Mouse (Mus musculus): Measurements from ENCODE around the gene Cep295nl. TPM values are rescaled to one million over a fixed set of nuclear protein-coding genes. Genes with fewer than 3 reads are reported as not detected.
"Not testable (repeated sequence)": the region's sequence is repeated elsewhere in the genome, so short reads cannot be mapped to it uniquely, and the experiment has no call there.

The Cep295nl gene
- polyA plus RNA-seq (2015; fragmentation: Nextera tagmentation; extraction: Ambion mirVana): 0.58 and 0.74 TPM in 2 replicates

GRCm38 (mm10) chr11:118342400-118342981, at the start of gene Cep295nl:
Cep295nl (minus strand) TSS chr11:118342500.
- H3K9ac ChIP-seq: no peak within 1 kb of the TSS

GRCm38 (mm10) chr11:118387816-118388215, 45.5 kb upstream of the Cep295nl start:
- H3K36me3 ChIP-seq: not testable (repeated sequence)
- WGBS: 92% methylated on average over 13 of the region's 13 CpGs

More at GRCm38 (mm10) chr11:118342400-118342981, at the start of gene Cep295nl:
- no peak within 1 kb of the TSS for H3K4me3 ChIP-seq
- H3K27ac ChIP-seq: no peak within 1 kb of the TSS
- H3K27me3 ChIP-seq: no peaks in the 10 kb centered on the region
- H3K4me2 ChIP-seq: no peak within 1 kb of the TSS
- no peak for ATAC-seq (ENCODE audit: insufficient number of reproducible peaks, insufficient read depth, low FRiP score, low TSS enrichment, low read depth)
- WGBS: 47% methylated on average over 7 of the region's 7 CpGs
- peaks cover 39% of the 10 kb centered on the region for H3K4me1 ChIP-seq
- H3K36me3 ChIP-seq: peaks cover 18% of the 10 kb centered on the region
- H3K9me3 ChIP-seq: no peaks in the 10 kb centered on the region

DNA sequence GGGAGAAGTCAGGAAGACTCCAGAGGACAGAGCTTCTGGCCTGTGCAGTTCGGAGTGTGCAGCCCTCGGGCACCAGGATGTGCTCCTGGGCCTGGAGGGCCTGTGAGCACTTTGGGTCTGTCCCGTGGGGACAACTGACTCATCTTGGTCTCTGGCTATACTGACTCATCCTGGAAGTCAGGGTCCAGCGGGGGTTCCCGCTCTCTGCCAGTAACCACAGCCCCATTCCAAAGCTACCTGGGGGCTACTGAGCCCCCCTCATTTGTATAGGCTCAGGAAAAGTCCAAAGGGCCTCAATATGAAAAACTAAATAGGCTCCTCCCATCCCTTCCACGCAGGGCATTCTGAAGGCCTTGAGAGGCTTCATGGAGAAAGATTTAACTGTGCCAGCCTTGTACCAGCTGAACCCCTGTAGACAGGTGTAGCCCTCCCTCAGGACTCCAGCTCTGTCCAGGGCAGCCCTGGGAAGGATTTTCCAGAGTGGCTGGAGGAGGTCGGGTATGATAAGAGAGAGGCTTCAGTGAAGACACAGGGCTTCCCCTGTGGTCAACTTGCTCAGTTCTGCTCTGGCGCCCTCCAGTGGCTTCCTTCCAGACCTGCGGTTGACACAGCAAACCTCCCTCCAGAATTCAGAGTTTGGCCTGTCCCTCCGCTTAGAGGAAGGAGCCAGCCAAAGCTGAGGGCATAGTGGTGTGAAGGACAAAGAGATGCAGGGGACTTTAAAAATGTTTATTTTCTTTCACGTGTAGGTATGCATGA, 37.1 kb upstream of the Cep295nl start:
- Histone ChIP-seq H3K27me3 (no peaks in the 10 kb centered on the region), H3K9ac (peak overlapping the region; percentile 21; the same call in 1 of the 2 replicates), H3K4me2 (no peak overlapping the region), H3K9me3 (no peaks in the 10 kb centered on the region), H3K4me3 (no peak overlapping the region), H3K27ac (peak overlapping the region; percentile 64), H3K36me3 (no peaks in the 10 kb centered on the region), H3K4me1 (peaks cover 30% of the 10 kb centered on the region)
- peak; percentile 72; the same call in 1 of the 2 replicates for ATAC-seq (ENCODE audit: insufficient number of reproducible peaks, insufficient read depth, low FRiP score, low TSS enrichment, low read depth)
- 37% methylated on average over 11 of the region's 11 CpGs for WGBS

More at GRCm38 (mm10) chr11:118387816-118388215, 45.5 kb upstream of the Cep295nl start:
- ATAC-seq (ENCODE audit: insufficient number of reproducible peaks, insufficient read depth, low FRiP score, low TSS enrichment, low read depth); H3K4me2 ChIP-seq; H3K9ac ChIP-seq; H3K4me3 ChIP-seq; H3K27ac ChIP-seq; H3K9me3 ChIP-seq; H3K4me1 ChIP-seq; H3K27me3 ChIP-seq: not testable (repeated sequence)

GRCm38 (mm10) chr11:118378656-118379055, 36.4 kb upstream of the Cep295nl start:
- no peak overlapping the region for H3K27ac ChIP-seq
- H3K9me3 ChIP-seq: no peaks in the 10 kb centered on the region
- no peaks in the 10 kb centered on the region for H3K36me3 ChIP-seq
- peaks cover 34% of the 10 kb centered on the region for H3K4me1 ChIP-seq
- 88% methylated on average over 6 of the region's 6 CpGs for WGBS
- H3K9ac ChIP-seq: no peak overlapping the region
- H3K27me3 ChIP-seq: no peaks in the 10 kb centered on the region
- no peak for ATAC-seq (ENCODE audit: insufficient number of reproducible peaks, insufficient read depth, low FRiP score, low TSS enrichment, low read depth)
- no peak overlapping the region for H3K4me3 ChIP-seq
- no peak overlapping the region for H3K4me2 ChIP-seq

- not testable (repeated sequence) for H3K4me3 ChIP-seq; H3K9ac ChIP-seq; H3K27me3 ChIP-seq; H3K4me2 ChIP-seq; H3K27ac ChIP-seq; ATAC-seq (ENCODE audit: insufficient number of reproducible peaks, insufficient read depth, low FRiP score, low TSS enrichment, low read depth); H3K36me3 ChIP-seq; H3K9me3 ChIP-seq
- peaks cover 48% of the 10 kb centered on the region for H3K4me1 ChIP-seq
These were observed 34.0 kb upstream of the Cep295nl start for GRCm38 (mm10) chr11:118376323-118376722.

DNA sequence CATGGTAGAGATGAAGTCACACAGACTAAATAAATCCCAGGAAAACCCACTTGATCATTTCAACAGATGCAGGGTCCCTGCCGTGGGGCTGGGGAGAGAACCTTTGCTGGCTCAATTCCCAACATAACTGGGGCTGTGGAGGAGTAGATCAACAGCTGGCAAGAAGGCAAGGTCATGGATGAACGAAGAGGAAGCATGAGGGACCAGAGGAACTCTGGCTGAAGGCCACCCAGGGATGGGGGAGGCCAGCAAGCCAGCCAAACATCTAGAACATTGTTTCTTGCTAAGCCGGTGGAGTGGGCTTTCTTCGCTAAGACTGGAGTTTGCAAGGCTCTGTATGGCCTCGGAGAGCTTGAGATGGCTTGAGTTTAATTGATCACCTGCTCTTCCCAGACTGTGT, 33.6 kb upstream of the Cep295nl start:
- no peaks in the 10 kb centered on the region for H3K27me3 ChIP-seq
- H3K4me1 ChIP-seq: peaks cover 48% of the 10 kb centered on the region
- 70% methylated on average over 5 of the region's 5 CpGs for WGBS
- H3K36me3 ChIP-seq: no peaks in the 10 kb centered on the region
- no peak for ATAC-seq (ENCODE audit: insufficient number of reproducible peaks, insufficient read depth, low FRiP score, low TSS enrichment, low read depth)
- H3K4me3 ChIP-seq: no peak overlapping the region
- no peak overlapping the region for H3K9ac ChIP-seq
- no peak overlapping the region; the same call in 1 of the 2 replicates for H3K27ac ChIP-seq
- no peaks in the 10 kb centered on the region for H3K9me3 ChIP-seq
- no peak overlapping the region for H3K4me2 ChIP-seq

- Histone ChIP-seq H3K4me2 (no peak overlapping the region), H3K9ac (no peak overlapping the region), H3K27me3 (no peaks in the 10 kb centered on the region), H3K9me3 (no peaks in the 10 kb centered on the region), H3K4me1 (peaks cover 48% of the 10 kb centered on the region), H3K36me3 (no peaks in the 10 kb centered on the region), H3K27ac (no peak overlapping the region), H3K4me3 (no peak overlapping the region)
- ATAC-seq (ENCODE audit: insufficient number of reproducible peaks, insufficient read depth, low FRiP score, low TSS enrichment, low read depth): no peak
- WGBS: 59% methylated on average over 8 of the region's 8 CpGs
These were observed 33.2 kb upstream of the Cep295nl start for GRCm38 (mm10) chr11:118375461-118375860.

DNA sequence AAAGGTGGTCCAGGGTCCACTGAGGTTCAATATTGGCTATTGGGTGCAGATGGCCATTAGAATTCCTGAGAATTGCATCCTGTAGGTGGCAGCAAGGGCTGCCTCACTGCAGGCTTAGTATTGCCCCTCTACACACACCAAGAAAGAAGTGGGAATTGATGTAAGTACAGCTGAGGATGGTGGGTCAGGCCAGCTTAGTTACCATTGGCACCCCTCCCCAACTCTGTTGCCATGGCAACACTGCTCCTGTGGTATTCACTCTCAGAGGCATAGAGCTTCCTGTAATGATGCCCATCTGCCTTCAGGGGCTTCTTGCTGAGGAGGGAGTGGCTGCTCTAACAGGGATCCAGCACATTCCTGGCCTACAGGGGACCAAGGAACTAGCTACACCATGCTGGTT, 32.7 kb upstream of the Cep295nl start:
- Histone ChIP-seq H3K4me3 (no peak overlapping the region), H3K36me3 (no peaks in the 10 kb centered on the region), H3K27ac (no peak overlapping the region), H3K4me2 (no peak overlapping the region), H3K9ac (no peak overlapping the region), H3K9me3 (no peaks in the 10 kb centered on the region), H3K27me3 (no peaks in the 10 kb centered on the region), H3K4me1 (peaks cover 45% of the 10 kb centered on the region)
- no peak for ATAC-seq (ENCODE audit: insufficient number of reproducible peaks, insufficient read depth, low FRiP score, low TSS enrichment, low read depth)

- no peak overlapping the region for H3K27ac ChIP-seq
- peaks cover 40% of the 10 kb centered on the region for H3K4me1 ChIP-seq
- no peak overlapping the region for H3K4me3 ChIP-seq
- no peak overlapping the region for H3K9ac ChIP-seq
- WGBS: 80% methylated on average over 5 of the region's 5 CpGs
- H3K4me2 ChIP-seq: no peak overlapping the region
- no peaks in the 10 kb centered on the region for H3K36me3 ChIP-seq
- ATAC-seq (ENCODE audit: insufficient number of reproducible peaks, insufficient read depth, low FRiP score, low TSS enrichment, low read depth): no peak
- no peaks in the 10 kb centered on the region for H3K9me3 ChIP-seq
- H3K27me3 ChIP-seq: no peaks in the 10 kb centered on the region
These were observed 32.2 kb upstream of the Cep295nl start for GRCm38 (mm10) chr11:118374506-118374905.

- H3K9ac ChIP-seq: peak overlapping the region; percentile 27; the same call in 1 of the 2 replicates
- H3K9me3 ChIP-seq: no peaks in the 10 kb centered on the region
- H3K4me2 ChIP-seq: no peak overlapping the region
- H3K4me3 ChIP-seq: no peak overlapping the region
- H3K4me1 ChIP-seq: peaks cover 34% of the 10 kb centered on the region
- no peaks in the 10 kb centered on the region for H3K36me3 ChIP-seq
- 28% methylated on average over 7 of the region's 7 CpGs for WGBS
- H3K27me3 ChIP-seq: no peaks in the 10 kb centered on the region
- peak overlapping the region; percentile 76; the same call in 1 of the 2 replicates for H3K27ac ChIP-seq
- ATAC-seq (ENCODE audit: insufficient number of reproducible peaks, insufficient read depth, low FRiP score, low TSS enrichment, low read depth): no peak
These were observed 30.3 kb upstream of the Cep295nl start for GRCm38 (mm10) chr11:118372641-118373040.

DNA sequence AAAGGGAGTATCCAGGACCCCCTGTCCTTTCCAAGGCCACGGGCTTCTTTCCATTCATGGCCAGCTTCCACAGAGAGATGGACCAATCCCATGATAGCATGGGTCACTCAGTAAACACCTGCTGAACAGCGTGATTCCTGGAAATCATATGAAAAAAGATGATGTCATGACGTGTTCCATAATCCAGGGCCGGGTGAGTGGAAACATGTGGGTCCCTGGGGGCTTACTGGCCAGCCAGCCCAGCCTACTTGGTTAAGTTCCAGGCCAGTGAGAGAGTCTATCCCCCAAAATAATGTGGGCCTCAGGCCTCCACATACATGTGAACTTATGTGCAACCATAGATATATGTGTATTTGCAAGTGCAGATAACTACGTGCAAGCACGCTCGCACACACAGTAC, 29.6 kb upstream of the Cep295nl start:
- ATAC-seq (ENCODE audit: insufficient number of reproducible peaks, insufficient read depth, low FRiP score, low TSS enrichment, low read depth): no peak
- H3K27me3 ChIP-seq: no peaks in the 10 kb centered on the region
- WGBS: 65% methylated on average over 7 of the region's 7 CpGs
- no peak overlapping the region for H3K4me3 ChIP-seq
- H3K36me3 ChIP-seq: no peaks in the 10 kb centered on the region
- H3K9ac ChIP-seq: no peak overlapping the region
- H3K9me3 ChIP-seq: no peaks in the 10 kb centered on the region
- no peak overlapping the region for H3K4me2 ChIP-seq
- no peak overlapping the region for H3K27ac ChIP-seq
- peaks cover 38% of the 10 kb centered on the region for H3K4me1 ChIP-seq

DNA sequence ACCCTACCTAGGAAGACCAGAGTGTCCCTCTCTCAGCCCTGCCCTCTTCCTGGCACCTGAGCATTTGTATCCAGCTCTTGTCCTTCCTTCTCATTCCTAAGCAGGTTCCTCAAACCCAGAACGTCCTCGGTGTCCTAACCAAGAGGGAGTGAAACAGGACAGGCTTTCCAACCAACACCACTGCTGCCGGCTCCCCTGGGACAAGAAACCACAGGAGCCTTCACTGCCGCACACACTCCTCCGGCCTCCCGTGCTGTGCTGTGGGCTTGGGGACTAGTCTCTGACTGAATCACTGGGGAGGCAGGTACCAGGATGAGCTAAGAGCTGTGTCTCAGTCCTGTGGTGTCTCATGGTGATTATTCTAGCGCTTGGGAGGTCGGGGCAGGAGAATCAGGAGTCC, 27.4 kb upstream of the Cep295nl start:
- Histone ChIP-seq H3K4me3 (no peak overlapping the region), H3K27ac (no peak overlapping the region)
- ATAC-seq (ENCODE audit: insufficient number of reproducible peaks, insufficient read depth, low FRiP score, low TSS enrichment, low read depth): no peak

More for the DNA sequence above, 27.4 kb upstream of the Cep295nl start:
- no peaks in the 10 kb centered on the region for H3K36me3 ChIP-seq
- no peak overlapping the region for H3K4me2 ChIP-seq
- H3K9me3 ChIP-seq: no peaks in the 10 kb centered on the region
- no peak overlapping the region for H3K9ac ChIP-seq
- H3K4me1 ChIP-seq: peaks cover 44% of the 10 kb centered on the region
- no peaks in the 10 kb centered on the region for H3K27me3 ChIP-seq
- WGBS: 79% methylated on average over 8 of the region's 8 CpGs
